Mouse (Mus musculus) hindbrain, embryonic 15.5 days (tissue): ENCODE measurements around the gene Fhod1. TPM values are rescaled to one million over a fixed set of nuclear protein-coding genes. Genes with fewer than 3 reads are reported as not detected.

Source experiments
- ATAC-seq: fragments of 200-750 bp; cut with Nextera tagmentation; 2 replicates; pipeline ENCODE4 v1.8.0; 2017; ENCODE audit warnings: low read depth, moderate number of reproducible peaks, moderate TSS enrichment; ENCODE audit not compliant: low FRiP score
- H3K27ac ChIP-seq: fragments of 300-500 bp; sonication (generic); replicated peaks from 2 replicates; pipeline ENCODE4 v1.5.1; 2015; ENCODE audit warnings: mild to moderate bottlenecking, inconsistent platforms
- H3K27me3 ChIP-seq: fragments of 300-500 bp; sonication (generic); 2 replicates; pipeline ENCODE4 v1.6.1; 2015; ENCODE audit warnings: control low read depth, inconsistent platforms
- H3K36me3 ChIP-seq: fragments of 300-500 bp; sonication (generic); 2 replicates; pipeline ENCODE4 v1.6.1; 2015; ENCODE audit warnings: control low read depth, inconsistent platforms
- H3K4me1 ChIP-seq: fragments of 300-500 bp; sonication (generic); replicated peaks from 2 replicates; pipeline ENCODE4 v1.6.1; 2015; ENCODE audit warnings: control low read depth, inconsistent platforms
- H3K4me2 ChIP-seq: fragments of 300-500 bp; sonication (generic); 2 replicates; pipeline ENCODE4 v1.6.1; 2015; ENCODE audit warnings: moderate library complexity, mild to moderate bottlenecking, inconsistent platforms
- H3K4me3 ChIP-seq: fragments of 300-500 bp; sonication (generic); 2 replicates; pipeline ENCODE4 v1.5.1; 2015; ENCODE audit warnings: mild to moderate bottlenecking, inconsistent platforms
- H3K9ac ChIP-seq: fragments of 300-500 bp; sonication (generic); 2 replicates; pipeline ENCODE4 v1.6.1; 2015; ENCODE audit warnings: inconsistent platforms
- H3K9me3 ChIP-seq: fragments of 300-500 bp; sonication (generic); 2 replicates; pipeline ENCODE4 v1.6.1; 2016; ENCODE audit warnings: control low read depth, inconsistent platforms
- WGBS: fragments of 180-500 bp; shearing (Covaris S2); methylation state at CpG from one replicate; pipeline ENCODE4 v1.1.7; 2015; 5-methylcytosine and 5-hydroxymethylcytosine counted together
- polyA plus RNA-seq: library from polyadenylated mRNA; unstranded; fragments of >200 nt; fragmentation: Nextera tagmentation; extraction: Ambion mirVana; gene quantifications from 2 replicates; pipeline ENCODE4 v1.2.1, GENCODE M21; 2015

Fhod1 gene
- polyA plus RNA-seq, 1 experiment from 2014 or later, result 0.87 TPM

GRCm38 (mm10) chr8:105346611-105347427, 934 bp downstream of the Fhod1 start:
- peak overlapping the region; percentile 77 for H3K4me3 ChIP-seq
- H3K36me3 ChIP-seq, result no peaks in the 10 kb centered on the region
- ATAC-seq, result peak; percentile 40
- H3K4me2 ChIP-seq, result peak overlapping the region; percentile 99
- 3% methylated on average over 34 of the region's 34 CpGs for WGBS
- H3K9me3 ChIP-seq, result no peaks in the 10 kb centered on the region
- no peaks in the 10 kb centered on the region; the same call in 1 of the 2 replicates for H3K27me3 ChIP-seq
- peaks cover 37% of the 10 kb centered on the region for H3K4me1 ChIP-seq
- H3K9ac ChIP-seq, result 0 out of 2 replicates have a peak overlapping the region, but pooled peaks have one; percentile 82
- peak overlapping the region; percentile 85; the same call in 1 of the 2 replicates for H3K27ac ChIP-seq

- Histone ChIP-seq H3K27me3 (no peaks in the 10 kb centered on the region; the same call in 1 of the 2 replicates), H3K9me3 (no peaks in the 10 kb centered on the region), H3K9ac (no peak overlapping the region), H3K4me3 (no peak overlapping the region), H3K36me3 (no peaks in the 10 kb centered on the region), H3K4me2 (no peak overlapping the region), H3K4me1 (peaks cover 31% of the 10 kb centered on the region), H3K27ac (no peak overlapping the region)
- no peak for ATAC-seq
- 77% methylated on average over 7 of the region's 7 CpGs for WGBS
Observed at GRCm38 (mm10) chr8:105345061-105345975, 2.4 kb downstream of the Fhod1 start.

GRCm38 (mm10) chr8:105343791-105344574, 3.8 kb downstream of the Fhod1 start:
- H3K4me2 ChIP-seq, result no peak overlapping the region
- no peak for ATAC-seq
- no peak overlapping the region for H3K9ac ChIP-seq
- H3K36me3 ChIP-seq, result no peaks in the 10 kb centered on the region
- no peak overlapping the region for H3K4me3 ChIP-seq
- H3K4me1 ChIP-seq, result peaks cover 24% of the 10 kb centered on the region
- WGBS, result 73% methylated on average over 8 of the region's 8 CpGs
- H3K27ac ChIP-seq, result no peak overlapping the region
- H3K9me3 ChIP-seq, result no peaks in the 10 kb centered on the region
- H3K27me3 ChIP-seq, result no peaks in the 10 kb centered on the region; the same call in 1 of the 2 replicates

GRCm38 (mm10) chr8:105342768-105343167, 5.0 kb downstream of the Fhod1 start:
- no peak overlapping the region for H3K4me2 ChIP-seq
- peaks cover 18% of the 10 kb centered on the region for H3K4me1 ChIP-seq
- no peak overlapping the region for H3K4me3 ChIP-seq
- H3K27me3 ChIP-seq, result no peaks in the 10 kb centered on the region; the same call in 1 of the 2 replicates
- no peaks in the 10 kb centered on the region for H3K36me3 ChIP-seq
- no peak overlapping the region for H3K9ac ChIP-seq
- ATAC-seq, result no peak
- H3K27ac ChIP-seq, result no peak overlapping the region
- no peaks in the 10 kb centered on the region for H3K9me3 ChIP-seq
- 79% methylated on average over 4 of the region's 4 CpGs for WGBS

GRCm38 (mm10) chr8:105341399-105341798, 6.4 kb downstream of the Fhod1 start:
- Histone ChIP-seq H3K27ac (peak overlapping the region; percentile 10; the same call in 1 of the 2 replicates), H3K4me1 (peaks cover 5% of the 10 kb centered on the region), H3K36me3 (no peaks in the 10 kb centered on the region), H3K9me3 (no peaks in the 10 kb centered on the region), H3K4me2 (no peak overlapping the region), H3K9ac (no peak overlapping the region), H3K4me3 (no peak overlapping the region), H3K27me3 (no peaks in the 10 kb centered on the region)
- WGBS, result 35% methylated on average over 8 of the region's 8 CpGs
- ATAC-seq, result no peak

- no peak for ATAC-seq
- peaks cover 5% of the 10 kb centered on the region for H3K4me1 ChIP-seq
- no peak overlapping the region for H3K4me3 ChIP-seq
- H3K9ac ChIP-seq, result no peak overlapping the region
- no peak overlapping the region for H3K4me2 ChIP-seq
- no peaks in the 10 kb centered on the region for H3K36me3 ChIP-seq
- 82% methylated on average over 6 of the region's 6 CpGs for WGBS
- H3K9me3 ChIP-seq, result no peaks in the 10 kb centered on the region
- H3K27me3 ChIP-seq, result no peaks in the 10 kb centered on the region
- H3K27ac ChIP-seq, result no peak overlapping the region
Observed at GRCm38 (mm10) chr8:105339886-105340635, 7.7 kb downstream of the Fhod1 start.

- Histone ChIP-seq H3K9ac (no peak overlapping the region), H3K27me3 (no peaks in the 10 kb centered on the region), H3K27ac (no peak overlapping the region), H3K4me3 (no peak overlapping the region), H3K4me1 (peaks cover 5% of the 10 kb centered on the region), H3K36me3 (peaks cover 3% of the 10 kb centered on the region; the same call in 1 of the 2 replicates), H3K9me3 (no peaks in the 10 kb centered on the region), H3K4me2 (no peak overlapping the region)
- ATAC-seq, result no peak
- 69% methylated on average over 4 of the region's 4 CpGs for WGBS
Observed at GRCm38 (mm10) chr8:105338992-105339391, 8.8 kb downstream of the Fhod1 start.

GRCm38 (mm10) chr8:105336373-105337130, 11.2 kb downstream of the Fhod1 start:
- H3K36me3 ChIP-seq, result peaks cover 7% of the 10 kb centered on the region
- H3K27me3 ChIP-seq, result no peaks in the 10 kb centered on the region
- H3K4me1 ChIP-seq, result peaks cover 3% of the 10 kb centered on the region
- 50% methylated on average over 32 of the region's 32 CpGs for WGBS
- no peaks in the 10 kb centered on the region for H3K9me3 ChIP-seq
- H3K4me3 ChIP-seq, result peak overlapping the region; percentile 17
- H3K27ac ChIP-seq, result no peak overlapping the region
- peak overlapping the region; percentile 30 for H3K4me2 ChIP-seq
- H3K9ac ChIP-seq, result no peak overlapping the region
- ATAC-seq, result peak; percentile 36; the same call in 1 of the 2 replicates

GRCm38 (mm10) chr8:105332523-105332922, 15.2 kb downstream of the Fhod1 start:
- H3K4me3 ChIP-seq, result no peak overlapping the region
- no peak overlapping the region for H3K4me2 ChIP-seq
- H3K36me3 ChIP-seq, result peaks cover 41% of the 10 kb centered on the region
- H3K4me1 ChIP-seq, result peaks cover 1% of the 10 kb centered on the region
- no peak overlapping the region for H3K27ac ChIP-seq
- H3K9ac ChIP-seq, result no peak overlapping the region
- H3K27me3 ChIP-seq, result no peaks in the 10 kb centered on the region
- 74% methylated on average over 2 of the region's 2 CpGs for WGBS
- ATAC-seq, result no peak
- H3K9me3 ChIP-seq, result no peaks in the 10 kb centered on the region

GRCm38 (mm10) chr8:105331931-105332330, 15.8 kb downstream of the Fhod1 start:
- H3K27me3 ChIP-seq, result no peaks in the 10 kb centered on the region
- H3K36me3 ChIP-seq, result peaks cover 41% of the 10 kb centered on the region
- 96% methylated on average over 9 of the region's 9 CpGs for WGBS
- no peak overlapping the region for H3K4me2 ChIP-seq
- no peak for ATAC-seq
- H3K4me3 ChIP-seq, result no peak overlapping the region
- no peaks in the 10 kb centered on the region for H3K9me3 ChIP-seq
- H3K9ac ChIP-seq, result no peak overlapping the region
- no peak overlapping the region for H3K27ac ChIP-seq
- H3K4me1 ChIP-seq, result peaks cover 7% of the 10 kb centered on the region
